Mouse (Mus musculus) left cerebral cortex, adult 9 months (tissue): ENCODE data around the gene Cnnm3.

ENCODE experiments used
- DNase-seq, 2 experiments: peaks; one replicate each; pipeline ENCODE4 v3.0.0; 2022; ENCODE audit warnings: low spot score in 2 of 2

Cnnm3 gene

GRCm38 (mm10) chr1:36497312-36497711 is 14.4 kb upstream of the Cnnm3 start:
- DNase-seq: no peak

DNA sequence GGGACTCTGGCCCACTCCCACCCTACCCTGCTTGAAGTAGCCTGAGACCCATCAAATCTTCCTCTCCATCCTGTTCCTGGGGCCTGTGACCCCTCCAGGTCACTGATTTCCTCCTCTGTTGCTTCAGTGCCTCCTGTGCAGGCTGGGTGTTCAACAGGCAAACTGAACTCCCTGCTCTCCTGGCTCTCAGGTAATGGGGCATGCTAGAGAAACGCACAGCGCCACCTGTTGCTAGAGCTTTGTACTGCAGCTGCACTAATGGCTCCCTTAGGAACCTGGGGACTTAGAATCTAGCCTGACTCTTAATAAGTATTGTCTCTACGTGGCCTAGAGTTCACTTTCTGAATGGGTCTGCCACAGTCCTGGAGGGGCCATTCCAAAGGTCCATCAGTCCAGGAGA is 10.4 kb upstream of the Cnnm3 start:
- peak in 1 of 2 experiments; percentile 70 for DNase-seq

- no peak for DNase-seq
Observed at GRCm38 (mm10) chr1:36508238-36508637, 3.4 kb upstream of the Cnnm3 start.

GRCm38 (mm10) chr1:36512089-36512965 is 660 bp downstream of the Cnnm3 start:
- no peak for DNase-seq

DNA sequence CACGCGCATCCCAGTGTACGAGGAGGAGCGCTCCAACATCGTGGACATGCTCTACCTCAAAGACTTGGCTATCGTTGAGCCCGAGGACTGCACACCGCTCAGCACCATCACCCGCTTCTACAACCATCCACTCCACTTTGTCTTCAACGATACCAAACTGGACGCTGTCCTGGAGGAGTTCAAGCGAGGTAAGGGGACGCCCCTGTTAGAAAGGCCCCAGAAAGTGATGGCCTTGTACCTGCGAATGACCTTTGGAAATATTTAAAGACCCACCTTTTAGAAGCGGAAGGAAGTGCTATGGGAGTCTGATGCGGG is 1.3 kb downstream of the Cnnm3 start:
- DNase-seq: no peak

DNA sequence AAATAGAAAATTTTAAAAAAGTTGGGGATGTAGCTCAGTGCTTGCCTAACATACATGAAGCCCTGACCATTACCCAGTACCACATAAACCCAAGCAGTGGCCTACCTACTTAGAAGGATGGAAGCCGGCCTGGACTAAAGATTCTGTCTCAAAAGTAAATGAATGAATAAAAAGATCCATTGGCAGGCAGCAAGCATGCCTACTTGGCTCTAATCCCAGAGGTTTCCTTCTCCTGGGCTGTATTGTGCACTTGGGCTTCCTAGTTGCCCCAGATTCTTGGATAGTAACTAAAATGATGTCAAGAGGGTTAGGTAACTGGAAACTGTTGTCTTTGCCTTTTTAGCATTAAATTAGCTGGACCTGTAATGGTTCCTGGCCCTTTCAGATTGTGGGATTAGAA is 1.6 kb downstream of the Cnnm3 start:
- DNase-seq: peak in 1 of 2 experiments; percentile 31

GRCm38 (mm10) chr1:36513718-36514117 is 2.1 kb downstream of the Cnnm3 start:
- no peak for DNase-seq

DNA sequence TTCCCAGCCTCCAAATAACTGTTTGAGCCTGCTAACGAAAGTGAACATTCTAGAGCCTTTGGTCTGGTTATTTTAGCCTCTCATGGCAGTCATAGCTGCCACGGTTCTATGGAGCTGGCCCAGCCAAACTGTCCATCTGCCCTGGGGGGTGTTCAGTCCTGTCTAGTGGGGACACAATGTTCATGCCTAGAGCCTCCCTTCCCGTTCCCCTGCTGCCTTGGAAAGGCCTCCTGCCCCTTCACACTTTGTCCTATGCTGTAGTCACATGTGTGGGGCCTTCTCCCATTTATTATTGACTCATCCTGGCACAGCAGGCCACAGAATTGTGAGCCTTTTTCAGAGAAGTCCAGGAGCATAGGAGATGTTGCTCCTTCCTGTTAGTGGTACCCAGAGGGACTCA is 6.6 kb downstream of the Cnnm3 start:
- no peak for DNase-seq

DNA sequence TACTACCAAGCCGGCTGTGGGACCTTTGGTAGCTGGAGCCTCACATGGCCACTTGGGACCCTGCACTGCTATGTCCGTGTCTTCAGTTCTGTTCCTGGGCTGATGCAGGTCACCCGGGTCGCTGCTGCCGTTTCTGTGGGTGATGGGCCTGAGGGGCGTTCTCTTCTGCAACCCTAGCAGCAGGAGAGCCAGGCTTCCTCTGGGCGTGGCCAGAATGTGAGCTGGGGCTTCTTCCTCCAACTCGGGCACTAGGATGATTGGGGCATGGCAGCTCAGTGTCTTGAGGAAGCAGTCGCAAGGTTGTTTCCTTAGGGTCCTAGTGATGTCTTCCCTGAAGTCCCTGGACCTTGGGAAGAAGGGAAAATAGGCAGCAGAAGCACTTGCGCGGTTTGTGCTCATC is 8.0 kb downstream of the Cnnm3 start:
- DNase-seq: no peak

DNA sequence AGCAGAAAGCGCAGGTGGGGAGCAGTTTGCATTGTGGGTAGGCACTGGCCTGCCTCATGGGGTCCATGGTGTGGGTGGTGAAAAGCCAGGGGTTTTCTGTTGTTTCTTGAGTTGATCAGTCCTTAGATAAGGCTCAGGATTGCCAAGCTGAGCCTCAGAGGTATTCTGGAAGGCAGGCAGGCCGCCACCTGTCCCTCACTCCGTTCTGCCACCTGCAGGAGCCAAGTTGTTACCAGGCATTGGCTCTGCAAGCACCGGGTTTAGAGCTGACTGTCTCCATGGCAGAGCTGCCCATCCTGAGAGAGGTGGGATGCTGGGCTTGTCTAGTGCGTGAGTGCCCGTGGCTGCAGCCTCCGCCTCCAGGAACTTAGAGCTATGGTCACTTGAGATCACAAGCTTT is 10.5 kb downstream of the Cnnm3 start:
- no peak for DNase-seq

GRCm38 (mm10) chr1:36523332-36524013 is 11.8 kb downstream of the Cnnm3 start:
- DNase-seq: no peak

DNA sequence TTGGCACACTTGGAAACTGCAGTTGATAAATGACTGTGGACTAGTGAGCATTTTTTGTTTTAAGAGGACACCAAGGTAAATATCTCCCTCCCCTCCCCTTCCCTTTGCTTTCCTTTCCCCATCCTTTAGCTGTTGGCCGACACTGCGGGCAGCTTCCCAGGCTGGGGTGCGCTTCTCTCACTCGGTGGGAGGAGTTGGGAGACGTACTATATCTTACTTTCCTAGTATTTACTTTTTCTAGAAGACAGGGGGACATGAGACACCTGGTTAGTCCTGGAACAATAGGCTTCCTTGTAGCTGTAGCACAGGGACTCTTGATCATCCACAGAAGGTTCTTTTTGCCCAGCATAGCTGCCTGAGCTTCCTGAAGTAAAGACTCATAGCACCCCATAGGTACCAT is 12.4 kb downstream of the Cnnm3 start:
- no peak for DNase-seq

- DNase-seq: no peak
Observed at GRCm38 (mm10) chr1:36525774-36526173, 14.1 kb downstream of the Cnnm3 start.

- no peak for DNase-seq
Observed at GRCm38 (mm10) chr1:36526903-36527302, 15.2 kb downstream of the Cnnm3 start.

DNA sequence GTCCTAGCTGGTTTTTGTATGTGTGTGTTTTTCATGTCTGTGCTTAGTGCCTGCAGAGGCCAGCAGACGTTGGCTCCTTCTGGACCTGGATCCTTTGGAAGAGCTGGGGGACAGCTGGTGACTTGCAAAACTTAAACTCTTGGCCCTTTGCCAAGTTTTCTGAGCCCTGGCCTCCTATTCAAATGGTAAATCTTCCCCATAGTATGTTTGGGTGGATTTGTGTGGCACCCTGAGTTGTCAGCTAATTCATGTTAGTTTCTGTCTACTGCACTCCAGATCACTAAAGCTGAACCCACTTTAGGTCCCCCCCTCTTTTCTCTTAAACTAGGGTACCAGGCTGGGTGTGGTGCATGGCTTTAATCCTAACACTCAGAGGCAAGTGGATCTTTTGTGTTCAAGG is 16.7 kb downstream of the Cnnm3 start:
- DNase-seq: no peak

DNA sequence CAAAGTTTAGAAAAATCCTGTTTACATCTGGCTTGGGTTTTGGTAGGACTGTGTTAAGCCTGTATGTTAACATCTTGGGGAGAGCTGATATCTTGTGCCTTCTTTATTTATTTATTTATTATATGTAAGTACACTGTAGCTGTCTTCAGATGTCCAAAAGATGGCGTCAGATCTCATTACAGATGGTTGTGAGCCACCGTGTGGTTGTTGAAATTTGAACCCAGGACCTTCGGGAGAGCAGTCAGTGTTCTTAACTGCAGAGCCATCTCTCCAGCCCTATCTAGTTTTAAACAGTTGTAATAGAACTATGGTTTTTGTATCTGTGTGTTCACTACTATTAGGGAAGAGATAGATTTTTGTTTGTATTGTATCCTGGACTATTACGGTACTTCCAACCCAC is 17.6 kb downstream of the Cnnm3 start:
- DNase-seq: no peak

DNA sequence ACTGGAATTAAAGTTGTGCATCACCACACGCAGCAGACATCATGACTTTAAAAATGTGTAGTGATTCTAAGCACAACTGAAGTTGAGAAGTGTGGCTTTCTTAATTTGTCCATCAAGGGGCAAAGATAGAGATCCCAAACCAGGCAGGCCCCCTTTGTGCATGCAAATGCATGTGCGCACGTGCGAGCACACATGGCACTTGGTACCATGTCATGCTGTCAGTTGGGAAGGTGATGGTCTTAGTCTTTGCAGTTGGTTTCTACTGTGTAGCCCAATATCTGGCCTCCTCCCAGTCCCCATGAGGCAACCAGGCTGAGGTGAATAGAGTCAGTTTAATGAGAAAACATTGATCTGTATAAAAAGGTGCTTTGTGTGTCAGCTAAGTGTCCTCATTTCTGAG is 18.2 kb downstream of the Cnnm3 start:
- no peak for DNase-seq

GRCm38 (mm10) chr1:36530485-36530884 is 18.8 kb downstream of the Cnnm3 start:
- no peak for DNase-seq

DNA sequence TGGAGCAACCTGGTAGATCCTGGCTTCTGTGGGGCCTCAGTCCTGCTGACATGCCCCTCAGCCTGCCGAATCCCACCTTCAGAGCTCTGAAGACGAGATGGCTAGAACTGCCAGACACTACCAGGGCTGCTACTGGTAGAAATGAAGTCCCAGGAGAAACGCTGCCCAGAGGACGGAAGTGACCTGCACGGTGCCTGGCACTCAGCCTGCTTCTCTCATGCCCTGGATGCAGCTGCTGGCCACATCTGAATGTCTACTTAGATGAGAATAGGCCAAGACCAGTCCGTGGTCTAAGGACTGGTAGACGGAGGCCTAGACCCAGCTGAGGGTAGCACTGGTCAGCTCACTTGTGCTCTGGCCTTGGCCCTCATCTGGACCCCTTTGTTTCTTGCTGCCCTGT is 19.3 kb downstream of the Cnnm3 start:
- DNase-seq: no peak

GRCm38 (mm10) chr1:36531461-36531860 is 19.8 kb downstream of the Cnnm3 start:
- DNase-seq: no peak

DNA sequence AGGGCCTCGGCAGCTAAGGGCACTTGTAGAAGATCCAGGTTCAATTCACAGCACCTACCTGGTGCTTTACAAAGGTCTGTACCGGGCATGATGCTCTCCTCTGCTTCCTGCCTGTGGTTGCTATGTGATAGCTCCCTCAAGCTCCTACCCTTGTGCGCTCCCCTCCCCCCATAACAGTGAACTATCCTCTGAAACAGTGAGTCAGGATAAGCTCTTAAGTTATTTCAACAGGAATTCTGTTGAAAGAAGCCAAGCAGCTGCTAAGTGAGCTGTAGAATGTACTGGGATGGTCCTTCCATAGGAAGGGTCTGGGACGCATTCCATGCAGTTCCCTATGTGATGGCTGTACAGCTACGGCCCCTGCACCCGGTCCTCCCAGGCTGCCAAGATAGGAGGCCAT is 21.9 kb downstream of the Cnnm3 start:
- no peak for DNase-seq

DNA sequence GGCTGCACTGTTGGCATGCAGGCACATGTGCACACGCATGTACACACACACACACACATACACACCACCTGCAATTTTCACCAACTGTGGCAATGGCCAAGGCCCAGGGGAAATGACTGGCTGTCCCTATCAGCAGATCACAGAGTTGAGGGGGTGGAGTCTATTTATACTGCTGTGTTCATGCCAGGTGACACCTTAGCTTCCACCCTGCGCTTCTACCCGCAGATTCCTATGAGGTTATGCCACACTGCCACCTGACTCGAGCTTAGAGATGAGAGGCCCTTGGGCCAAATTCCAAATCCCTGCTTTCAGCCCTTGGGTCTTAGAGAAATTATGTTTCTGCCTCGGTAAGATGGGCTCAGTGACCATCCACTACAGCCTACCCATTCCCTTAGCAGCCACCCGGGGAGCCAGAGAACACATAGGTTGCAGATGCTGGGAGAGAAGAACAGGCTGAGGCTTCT is 23.0 kb downstream of the Cnnm3 start:
- DNase-seq: no peak
